Mouse (Mus musculus) liver, embryonic 11.5 days (tissue): Measurements from ENCODE around the gene Uchl3. TPM values are rescaled to one million over a fixed set of nuclear protein-coding genes. Genes with fewer than 3 reads are reported as not detected.

Source experiments
- ATAC-seq: fragments of 200-750 bp; cut with Nextera tagmentation; replicated peaks from 2 replicates; pipeline ENCODE4 v1.8.0; 2017; ENCODE audit warnings: moderate number of reproducible peaks, mild to moderate bottlenecking, moderate TSS enrichment, moderate library complexity; ENCODE audit not compliant: low FRiP score
- DNase-seq: peaks from one replicate; pipeline ENCODE4 v3.0.0-alpha.2; 2017; ENCODE audit warnings: low spot score
- H3K27ac ChIP-seq: fragments of 300-500 bp; sonication (generic); 2 replicates; pipeline ENCODE4 v1.5.1; 2014; ENCODE audit warnings: mild to moderate bottlenecking, low read depth, low read length, control low read depth
- H3K27me3 ChIP-seq: fragments of 300-500 bp; sonication (generic); replicated peaks from 2 replicates; pipeline ENCODE4 v1.6.1; 2014; ENCODE audit warnings: low read length, mixed read lengths; ENCODE audit not compliant: control insufficient read depth, insufficient read depth
- H3K36me3 ChIP-seq: fragments of 300-500 bp; sonication (generic); 2 replicates; pipeline ENCODE4 v1.6.1; 2014; ENCODE audit warnings: mild to moderate bottlenecking, low read length, moderate library complexity, mixed read lengths; ENCODE audit not compliant: control insufficient read depth, insufficient read depth
- H3K4me1 ChIP-seq: fragments of 300-500 bp; sonication (generic); replicated peaks from 2 replicates; pipeline ENCODE4 v1.6.1; 2014; ENCODE audit warnings: low read length, mixed read lengths; ENCODE audit not compliant: control insufficient read depth, insufficient read depth
- H3K4me2 ChIP-seq: fragments of 300-500 bp; sonication (generic); 2 replicates; pipeline ENCODE4 v1.6.1; 2014; ENCODE audit warnings: mild to moderate bottlenecking, control low read depth, moderate library complexity
- H3K4me3 ChIP-seq: fragments of 300-500 bp; sonication (generic); 2 replicates; pipeline ENCODE4 v1.5.1; 2014; ENCODE audit warnings: low read depth, low read length, control low read depth
- H3K9ac ChIP-seq: fragments of 300-500 bp; sonication (generic); 2 replicates; pipeline ENCODE4 v1.6.1; 2014; ENCODE audit warnings: low read depth, low read length, control low read depth
- H3K9me3 ChIP-seq: fragments of 300-500 bp; sonication (generic); 2 replicates; pipeline ENCODE4 v1.6.1; 2016; ENCODE audit warnings: low read length, inconsistent platforms, mixed read lengths; ENCODE audit not compliant: control insufficient read depth
- WGBS: fragments of 180-500 bp; shearing (Covaris S2); extraction: QIAGEN DNeasy Blood & Tissue Kit; methylation state at CpG from one replicate; pipeline ENCODE4 v1.1.7; 2014; 5-methylcytosine and 5-hydroxymethylcytosine counted together
- polyA plus RNA-seq: library from polyadenylated mRNA; unstranded; fragments of >200 nt; fragmentation: Nextera tagmentation; extraction: Ambion mirVana; gene quantifications from 2 replicates; pipeline ENCODE4 v1.2.1, GENCODE M21; 2014

Gene Uchl3
- polyA plus RNA-seq, 1 experiment from 2014 or later = 187 TPM

DNA sequence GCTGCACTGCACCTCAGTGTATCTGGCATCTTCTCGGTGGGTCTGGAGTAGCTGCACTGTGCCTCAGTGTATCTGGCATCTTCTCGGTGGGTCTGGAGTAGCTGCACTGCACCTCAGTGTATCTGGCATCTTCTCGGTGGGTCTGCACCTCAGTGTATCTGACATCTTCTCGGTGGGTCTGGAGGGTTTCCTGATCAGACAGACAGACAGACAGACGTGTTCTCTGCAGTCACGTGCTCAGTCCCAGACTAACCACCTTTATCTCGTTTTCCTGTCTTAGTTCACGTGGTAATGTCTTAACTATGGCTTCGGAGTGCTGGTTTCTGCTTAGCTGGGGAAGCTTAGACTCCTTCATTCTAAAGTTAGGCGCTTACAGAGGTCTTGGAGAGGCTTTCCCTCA is 2.5 kb downstream of the Uchl3 start:
- H3K4me3 ChIP-seq = no peak overlapping the region
- H3K9ac ChIP-seq = no peak overlapping the region
- no peak for DNase-seq
- 48% methylated on average over 10 of the region's 10 CpGs for WGBS
- H3K27me3 ChIP-seq = no peaks in the 10 kb centered on the region
- H3K4me2 ChIP-seq = no peak overlapping the region
- no peaks in the 10 kb centered on the region for H3K9me3 ChIP-seq
- ATAC-seq = no peak
- H3K36me3 ChIP-seq = no peaks in the 10 kb centered on the region
- no peak overlapping the region for H3K27ac ChIP-seq
- H3K4me1 ChIP-seq = 0 out of 2 replicates have a peak, but pooled peaks cover 3% of the 10 kb centered on the region

DNA sequence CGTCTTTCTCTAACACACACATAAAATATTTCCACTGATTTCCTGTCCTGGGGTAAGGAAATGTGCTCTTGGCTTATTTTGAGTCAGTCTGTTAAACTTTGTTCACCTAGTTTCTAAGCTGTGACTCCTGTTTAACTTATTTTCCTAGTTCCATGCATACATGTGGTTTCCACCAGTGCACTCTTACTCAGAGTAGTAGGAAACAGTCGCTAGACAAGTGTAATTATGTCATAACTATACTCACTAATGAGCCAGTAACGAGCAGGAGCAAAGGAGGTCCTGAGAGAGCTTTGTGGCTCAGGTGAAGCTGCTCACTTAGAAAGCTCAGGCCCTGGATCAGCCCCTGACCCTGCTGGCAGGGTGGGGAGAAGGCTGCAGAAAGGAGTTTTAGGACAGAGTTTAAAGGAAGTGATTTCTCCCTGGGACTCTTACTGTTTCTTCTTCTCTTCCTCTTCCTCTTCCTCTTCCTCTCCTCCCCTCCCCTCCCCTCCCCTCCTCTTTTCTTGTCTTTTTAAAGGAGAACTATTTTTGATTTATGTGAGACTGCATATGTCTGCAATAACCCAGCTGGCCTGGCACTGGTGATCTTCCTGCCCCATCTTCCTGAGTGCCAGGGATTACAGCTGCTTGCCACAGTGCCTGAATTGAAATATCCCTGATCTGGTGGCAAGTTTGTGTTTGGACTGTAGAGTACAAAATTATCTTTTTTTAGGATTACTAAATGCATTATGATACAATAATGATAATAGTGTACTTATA is 8.1 kb downstream of the Uchl3 start:
- H3K4me2 ChIP-seq = no peak overlapping the region
- DNase-seq (no peak), ATAC-seq (no peak)
- H3K27ac ChIP-seq = no peak overlapping the region
- H3K27me3 ChIP-seq = no peaks in the 10 kb centered on the region
- H3K4me3 ChIP-seq = no peak overlapping the region
- H3K4me1 ChIP-seq = no peaks in the 10 kb centered on the region
- WGBS = 70% methylated on average over 3 of the region's 3 CpGs
- no peaks in the 10 kb centered on the region for H3K9me3 ChIP-seq
- no peaks in the 10 kb centered on the region for H3K36me3 ChIP-seq
- no peak overlapping the region for H3K9ac ChIP-seq

- DNase-seq = no peak
Observed at GRCm38 (mm10) chr14:101664274-101664673, 10.5 kb downstream of the Uchl3 start.

GRCm38 (mm10) chr14:101666056-101666455 is 12.3 kb downstream of the Uchl3 start:
- Histone ChIP-seq H3K4me2 (no peak overlapping the region), H3K9ac (no peak overlapping the region), H3K9me3 (no peaks in the 10 kb centered on the region), H3K36me3 (0 out of 2 replicates have a peak, but pooled peaks cover 3% of the 10 kb centered on the region), H3K27ac (no peak overlapping the region), H3K4me1 (no peaks in the 10 kb centered on the region), H3K27me3 (no peaks in the 10 kb centered on the region), H3K4me3 (no peak overlapping the region)
- DNase-seq (no peak), ATAC-seq (no peak)
- 84% methylated on average over 7 of the region's 7 CpGs for WGBS

More at GRCm38 (mm10) chr14:101664274-101664673, 10.5 kb downstream of the Uchl3 start:
- 78% methylated on average over 3 of the region's 3 CpGs for WGBS
- Histone ChIP-seq H3K4me2 (no peak overlapping the region), H3K27me3 (no peaks in the 10 kb centered on the region), H3K4me3 (no peak overlapping the region), H3K9ac (no peak overlapping the region), H3K4me1 (no peaks in the 10 kb centered on the region), H3K9me3 (no peaks in the 10 kb centered on the region), H3K36me3 (no peaks in the 10 kb centered on the region), H3K27ac (no peak overlapping the region)
- no peak for ATAC-seq

- DNase-seq (no peak), ATAC-seq (no peak)
- H3K27ac ChIP-seq = no peak overlapping the region
- no peaks in the 10 kb centered on the region for H3K4me1 ChIP-seq
- H3K9me3 ChIP-seq = no peaks in the 10 kb centered on the region
- H3K9ac ChIP-seq = no peak overlapping the region
- H3K27me3 ChIP-seq = no peaks in the 10 kb centered on the region
- H3K4me2 ChIP-seq = no peak overlapping the region
- 0 out of 2 replicates have a peak, but pooled peaks cover 3% of the 10 kb centered on the region for H3K36me3 ChIP-seq
- no peak overlapping the region for H3K4me3 ChIP-seq
- WGBS = 86% methylated on average over 5 of the region's 5 CpGs
Observed at GRCm38 (mm10) chr14:101666536-101666935, 12.8 kb downstream of the Uchl3 start.

DNA sequence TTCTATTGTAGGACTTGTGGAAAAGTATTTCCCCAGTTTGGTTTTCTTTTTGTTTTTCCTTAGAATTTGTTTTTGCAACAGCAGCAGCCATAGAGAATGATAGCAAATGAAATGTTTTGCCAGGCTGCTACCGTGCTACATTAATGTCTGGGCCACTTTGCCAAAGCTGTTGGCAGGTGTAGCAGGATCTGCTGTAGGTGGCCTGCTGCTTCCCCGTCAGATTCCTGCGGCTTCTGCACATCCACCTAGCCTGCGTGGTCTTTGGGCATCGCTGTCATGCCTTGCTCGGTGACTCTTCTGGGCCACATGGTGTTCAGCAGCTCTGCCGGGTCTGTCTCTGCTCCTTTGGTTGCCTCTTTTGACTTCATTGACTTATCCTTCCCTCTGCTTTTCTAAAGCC is 14.9 kb downstream of the Uchl3 start:
- no peak overlapping the region for H3K4me2 ChIP-seq
- H3K36me3 ChIP-seq = 0 out of 2 replicates have a peak, but pooled peaks cover 3% of the 10 kb centered on the region
- no peaks in the 10 kb centered on the region for H3K9me3 ChIP-seq
- no peaks in the 10 kb centered on the region for H3K4me1 ChIP-seq
- H3K9ac ChIP-seq = no peak overlapping the region
- H3K4me3 ChIP-seq = no peak overlapping the region
- no peaks in the 10 kb centered on the region for H3K27me3 ChIP-seq
- H3K27ac ChIP-seq = no peak overlapping the region
- no peak for DNase-seq
- ATAC-seq = no peak
- 97% methylated on average over 7 of the region's 7 CpGs for WGBS

- H3K27me3 ChIP-seq = no peaks in the 10 kb centered on the region
- DNase-seq (no peak), ATAC-seq (no peak)
- H3K4me1 ChIP-seq = no peaks in the 10 kb centered on the region
- no peak overlapping the region for H3K9ac ChIP-seq
- no peak overlapping the region for H3K27ac ChIP-seq
- peaks cover 6% of the 10 kb centered on the region; the same call in 1 of the 2 replicates for H3K36me3 ChIP-seq
- 100% methylated on average over 1 of the region's 1 CpGs for WGBS
- no peak overlapping the region for H3K4me3 ChIP-seq
- H3K9me3 ChIP-seq = no peaks in the 10 kb centered on the region
- no peak overlapping the region for H3K4me2 ChIP-seq
Observed at GRCm38 (mm10) chr14:101672226-101672625, 18.5 kb downstream of the Uchl3 start.

DNA sequence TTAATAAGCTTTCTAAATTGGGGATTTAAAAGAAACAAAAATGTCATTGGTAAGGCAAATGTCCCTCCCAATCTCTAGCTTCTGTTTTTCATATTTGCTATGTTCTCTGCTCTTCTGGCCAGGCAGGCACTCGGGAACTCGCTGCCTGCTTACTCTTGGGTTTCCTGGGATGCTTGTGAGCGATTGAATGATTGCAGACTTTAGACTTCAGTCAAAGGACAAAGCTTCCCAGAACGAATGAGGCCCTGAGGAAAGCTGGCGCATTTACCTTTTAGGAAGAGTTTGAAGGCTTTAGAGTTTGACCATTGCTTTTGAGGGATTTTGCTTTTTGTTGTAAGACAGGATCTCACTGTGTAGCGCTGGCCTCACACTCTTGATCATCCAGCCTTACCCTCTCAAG is 33.9 kb downstream of the Uchl3 start:
- Histone ChIP-seq H3K9ac (no peak overlapping the region), H3K4me2 (no peak overlapping the region), H3K4me3 (no peak overlapping the region), H3K4me1 (no peaks in the 10 kb centered on the region), H3K9me3 (no peaks in the 10 kb centered on the region), H3K36me3 (no peaks in the 10 kb centered on the region), H3K27ac (no peak overlapping the region), H3K27me3 (no peaks in the 10 kb centered on the region)
- 87% methylated on average over 6 of the region's 6 CpGs for WGBS
- DNase-seq = no peak
- no peak for ATAC-seq

DNA sequence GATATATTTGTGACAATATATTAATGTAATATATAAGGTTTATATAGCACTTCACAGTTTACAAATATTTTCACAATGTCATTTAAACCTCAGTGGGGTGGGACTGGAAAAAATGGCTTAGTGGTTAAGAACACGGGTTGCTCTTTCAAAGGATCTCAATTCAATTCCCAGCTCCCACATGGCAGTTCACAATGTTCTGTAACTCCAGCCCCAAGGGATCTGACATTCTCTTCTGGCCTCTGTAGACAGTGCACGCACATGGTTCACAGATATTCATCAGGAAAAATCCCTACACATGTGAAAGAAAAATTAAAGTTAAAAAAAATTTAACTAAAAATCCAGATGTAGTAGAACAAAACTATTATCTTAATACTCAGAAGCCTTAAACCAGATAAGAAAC is 34.6 kb downstream of the Uchl3 start:
- no peaks in the 10 kb centered on the region for H3K27me3 ChIP-seq
- H3K9ac ChIP-seq = no peak overlapping the region
- no peak for DNase-seq
- peaks cover 2% of the 10 kb centered on the region; the same call in 1 of the 2 replicates for H3K36me3 ChIP-seq
- 92% methylated on average over 2 of the region's 2 CpGs for WGBS
- H3K4me1 ChIP-seq = no peaks in the 10 kb centered on the region
- H3K9me3 ChIP-seq = no peaks in the 10 kb centered on the region
- H3K4me3 ChIP-seq = no peak overlapping the region
- no peak overlapping the region for H3K4me2 ChIP-seq
- no peak overlapping the region for H3K27ac ChIP-seq
- ATAC-seq = no peak
